Comparison of ENCODE assay signal across 9 mouse cellular contexts in genomic region chr4:86612289-86612620, GRCm38 (mm10). TPM values are rescaled to one million over a fixed set of nuclear protein-coding genes. Genes with fewer than 3 reads are reported as not detected.
DNase-seq lines count a peak whose midpoint lies in the region; ATAC-seq and TF ChIP-seq lines count a peak whose summit lies in the region.
"Had no signal": no experiment of that assay in that cellular context is flagged by ENCODE, and none has a peak within 500 bp of the region (broad histone marks: within the 10 kb centered on the region; RNA-seq: fewer than 3 reads in every experiment).

No protein-coding gene starts in this region.

- H3K36me3 ChIP-seq in heart, postnatal 0 days (replicated peaks; ENCODE audit: control insufficient read depth, insufficient read depth, low read length), result peaks cover 3% of the 10 kb centered on the region; the same call in 1 of the 2 replicates
- H3K36me3 ChIP-seq in hindbrain, embryonic 13.5 days, result no peaks in the 10 kb centered on the region
- no peaks in the 10 kb centered on the region for H3K36me3 ChIP-seq in midbrain, embryonic 13.5 days

- TF ChIP-seq EP300 in heart, postnatal 0 days (IDR thresholded peaks at IDR 0.05; ENCODE audit: low read depth), result no peak; the same call in 1 of the 2 replicates

- H3K4me2 ChIP-seq in heart, postnatal 0 days (ENCODE audit: low read depth, low read length), result peak overlapping the region; percentile 94
- peak overlapping the region; percentile 96 for H3K4me2 ChIP-seq in hindbrain, embryonic 13.5 days
- H3K4me2 ChIP-seq in midbrain, embryonic 13.5 days (replicated peaks), result peak overlapping the region; percentile 87

- peak overlapping the region; percentile 78 for H3K27ac ChIP-seq in heart, postnatal 0 days (ENCODE audit: low read depth)
- 0 out of 2 replicates have a peak overlapping the region, but pooled peaks have one; percentile 2 for H3K27ac ChIP-seq in bone marrow, adult 2 months (ENCODE audit: control insufficient read depth, insufficient read depth, low read depth, low read length, poor library complexity)
- peak overlapping the region; percentile 74 for H3K27ac ChIP-seq in hindbrain, embryonic 13.5 days
- H3K27ac ChIP-seq in midbrain, embryonic 13.5 days, result peak overlapping the region; percentile 41

- H3K4me3 ChIP-seq in heart, postnatal 0 days (ENCODE audit: low read depth, low read length), result peak overlapping the region; percentile 89
- H3K4me3 ChIP-seq in bone marrow, adult 2 months (replicated peaks; ENCODE audit: control insufficient read depth, low read depth, low read length), result peak overlapping the region; percentile 96
- peak overlapping the region; percentile 81 for H3K4me3 ChIP-seq in hindbrain, embryonic 13.5 days
- peak overlapping the region; percentile 88 for H3K4me3 ChIP-seq in midbrain, embryonic 13.5 days (replicated peaks)

- peak; percentile 22 for ATAC-seq in heart, postnatal 0 days (ENCODE audit: insufficient read depth, low read depth)
- ATAC-seq in hindbrain, embryonic 13.5 days (ENCODE audit: low FRiP score), result peak; percentile 34; the same call in 1 of the 2 replicates
- no peak for ATAC-seq in midbrain, embryonic 13.5 days

- no peaks in the 10 kb centered on the region for H3K9me3 ChIP-seq in heart, postnatal 0 days (replicated peaks; ENCODE audit: control insufficient read depth, low read length)
- H3K9me3 ChIP-seq in hindbrain, embryonic 13.5 days, result no peaks in the 10 kb centered on the region
- H3K9me3 ChIP-seq in midbrain, embryonic 13.5 days, result no peaks in the 10 kb centered on the region

- TF ChIP-seq POLR2A in bone marrow, adult 2 months (IDR thresholded peaks at IDR 0.05; ENCODE audit: borderline replicate concordance, control insufficient read depth, low read depth, low read length), result no peak

- no peaks in the 10 kb centered on the region for H3K27me3 ChIP-seq in heart, postnatal 0 days (ENCODE audit: control insufficient read depth, insufficient read depth, low read length)
- H3K27me3 ChIP-seq in hindbrain, embryonic 13.5 days, result no peaks in the 10 kb centered on the region
- H3K27me3 ChIP-seq in midbrain, embryonic 13.5 days, result no peaks in the 10 kb centered on the region

- 27% methylated on average over 8 of the region's 8 CpGs for WGBS in heart, postnatal 0 days
- 35% methylated on average over 8 of the region's 8 CpGs for WGBS in bone marrow, adult 2 months
- 47% methylated on average over 8 of the region's 8 CpGs for WGBS in hindbrain, embryonic 13.5 days
- 38% methylated on average over 8 of the region's 8 CpGs for WGBS in midbrain, embryonic 13.5 days

- H3K4me1 ChIP-seq in heart, postnatal 0 days (ENCODE audit: control insufficient read depth, insufficient read depth), result peaks cover 5% of the 10 kb centered on the region; the same call in 1 of the 2 replicates
- H3K4me1 ChIP-seq in bone marrow, adult 2 months (ENCODE audit: control insufficient read depth, insufficient read depth, low read length), result no peaks in the 10 kb centered on the region
- H3K4me1 ChIP-seq in hindbrain, embryonic 13.5 days (replicated peaks), result peaks cover 21% of the 10 kb centered on the region
- H3K4me1 ChIP-seq in midbrain, embryonic 13.5 days (replicated peaks), result peaks cover 23% of the 10 kb centered on the region

- peak overlapping the region; percentile 50; the same call in 1 of the 2 replicates for H3K9ac ChIP-seq in heart, postnatal 0 days (replicated peaks; ENCODE audit: low read depth, low read length)
- H3K9ac ChIP-seq in hindbrain, embryonic 13.5 days, result peak overlapping the region; percentile 66
- H3K9ac ChIP-seq in midbrain, embryonic 13.5 days (replicated peaks), result peak overlapping the region; percentile 52

- no peak for TF ChIP-seq CTCF in heart, postnatal 0 days (IDR thresholded peaks at IDR 0.05; ENCODE audit: low read depth)
- no peak for TF ChIP-seq CTCF in bone marrow, adult 2 months (IDR thresholded peaks at IDR 0.05; ENCODE audit: control insufficient read depth, insufficient read depth, low read length)

- no peak for DNase-seq in heart, postnatal 0 days (ENCODE audit: low spot score)
- no peak for DNase-seq in heart, adult 11 months
- DNase-seq in cerebellum, postnatal 25 days, result no peak
- DNase-seq in ovary, postnatal 36 days (ENCODE audit: low spot score), result no peak
- DNase-seq in urinary bladder, adult 2 months (ENCODE audit: low spot score), result no peak

RNA-seq across cellular contexts. Expression of gene Haus6, which starts 0.4 kb away (rescaled TPM):
- total RNA-seq in heart, postnatal 0 days (2014; rRNA removed; ENCODE audit: low replicate concordance), result 2.9 and 6.5 TPM in 2 replicates
- polyA plus RNA-seq in heart, postnatal 0 days (2015; fragmentation: Nextera tagmentation; extraction: Ambion mirVana), result 3.8 and 4.5 TPM in 2 replicates
- polyA plus RNA-seq in bone marrow, adult 2 months (2011; ENCODE audit: insufficient read depth, insufficient read length, low replicate concordance, missing spikeins), result 6.4 and 7.4 TPM in 2 replicates
- 7.4 and 9.9 TPM in 2 replicates for polyA plus RNA-seq in hindbrain, embryonic 13.5 days (2015; fragmentation: Nextera tagmentation; extraction: Ambion mirVana)
- polyA plus RNA-seq in midbrain, embryonic 13.5 days (2015; fragmentation: Nextera tagmentation; extraction: Ambion mirVana), result 11.5 and 12.0 TPM in 2 replicates
- 3.7 and 4.0 TPM in 2 replicates for polyA plus RNA-seq in urinary bladder, adult 2 months (2012; rRNA removed)

RNA-seq across cellular contexts. Expression of gene Rraga, which starts 36.8 kb away (rescaled TPM):
- 8.5 and 14.7 TPM in 2 replicates for total RNA-seq in heart, postnatal 0 days (2014; rRNA removed; ENCODE audit: low replicate concordance)
- 49.2 and 50.7 TPM in 2 replicates for polyA plus RNA-seq in heart, postnatal 0 days (2015; fragmentation: Nextera tagmentation; extraction: Ambion mirVana)
- polyA plus RNA-seq in bone marrow, adult 2 months (2011; ENCODE audit: insufficient read depth, insufficient read length, low replicate concordance, missing spikeins), result 19.9 and 33.1 TPM in 2 replicates
- polyA plus RNA-seq in hindbrain, embryonic 13.5 days (2015; fragmentation: Nextera tagmentation; extraction: Ambion mirVana), result 105 and 106 TPM in 2 replicates
- 104 and 116 TPM in 2 replicates for polyA plus RNA-seq in midbrain, embryonic 13.5 days (2015; fragmentation: Nextera tagmentation; extraction: Ambion mirVana)
- polyA plus RNA-seq in urinary bladder, adult 2 months (2012; rRNA removed), result 87.8 and 107 TPM in 2 replicates

RNA-seq across cellular contexts. Expression of gene Saxo1, which starts 54.1 kb away (rescaled TPM):
- total RNA-seq in heart, postnatal 0 days (2014; rRNA removed; ENCODE audit: low replicate concordance), result not detected in 2 replicates
- polyA plus RNA-seq in heart, postnatal 0 days (2015; fragmentation: Nextera tagmentation; extraction: Ambion mirVana), result not detected in 2 replicates
- not detected in 2 replicates for polyA plus RNA-seq in bone marrow, adult 2 months (2011; ENCODE audit: insufficient read depth, insufficient read length, low replicate concordance, missing spikeins)
- polyA plus RNA-seq in hindbrain, embryonic 13.5 days (2015; fragmentation: Nextera tagmentation; extraction: Ambion mirVana), result not detected in 2 replicates
- polyA plus RNA-seq in midbrain, embryonic 13.5 days (2015; fragmentation: Nextera tagmentation; extraction: Ambion mirVana), result not detected in 2 replicates
- polyA plus RNA-seq in urinary bladder, adult 2 months (2012; rRNA removed), result not detected in 2 replicates
- total RNA-seq: gastrocnemius, postnatal 25 days had no signal

RNA-seq across cellular contexts. Expression of gene Plin2, which starts 57.6 kb away (rescaled TPM):
- total RNA-seq in heart, postnatal 0 days (2014; rRNA removed; ENCODE audit: low replicate concordance), result 82.6 and 92.3 TPM in 2 replicates
- polyA plus RNA-seq in heart, postnatal 0 days (2015; fragmentation: Nextera tagmentation; extraction: Ambion mirVana), result 63.9 and 76.3 TPM in 2 replicates
- polyA plus RNA-seq in bone marrow, adult 2 months (2011; ENCODE audit: insufficient read depth, insufficient read length, low replicate concordance, missing spikeins), result 28.8 and 49.0 TPM in 2 replicates
- polyA plus RNA-seq in hindbrain, embryonic 13.5 days (2015; fragmentation: Nextera tagmentation; extraction: Ambion mirVana), result 53.4 and 55.0 TPM in 2 replicates
- 40.3 and 41.8 TPM in 2 replicates for polyA plus RNA-seq in midbrain, embryonic 13.5 days (2015; fragmentation: Nextera tagmentation; extraction: Ambion mirVana)
- 129 and 151 TPM in 2 replicates for polyA plus RNA-seq in urinary bladder, adult 2 months (2012; rRNA removed)

Comparison
In these comparisons a context has a peak if more than half of its experiments do, and no peak if none do; other contexts are left out.
1. H3K27ac ChIP-seq: peak in every context shown above with its lines; median percentile 78 in heart, postnatal 0 days; 74 in hindbrain, embryonic 13.5 days; 41 in midbrain, embryonic 13.5 days; 2 in bone marrow, adult 2 months.